Mouse (Mus musculus) stomach, embryonic 15.5 days (tissue): ENCODE measurements around the gene Hkdc1. TPM values are rescaled to one million over a fixed set of nuclear protein-coding genes. Genes with fewer than 3 reads are reported as not detected.

ENCODE experiments used
- ATAC-seq: fragments of 200-750 bp; cut with Nextera tagmentation; 2 replicates; pipeline ENCODE4 v1.8.0; 2017; ENCODE audit warnings: low read depth, moderate number of reproducible peaks, moderate TSS enrichment; ENCODE audit not compliant: insufficient read depth, low FRiP score
- H3K27ac ChIP-seq: fragments of 300-500 bp; sonication (generic); 2 replicates; pipeline ENCODE4 v1.5.1; 2015; ENCODE audit warnings: mild to moderate bottlenecking, inconsistent platforms
- H3K27me3 ChIP-seq: fragments of 300-500 bp; sonication (generic); replicated peaks from 2 replicates; pipeline ENCODE4 v1.6.1; 2015; ENCODE audit warnings: inconsistent platforms
- H3K36me3 ChIP-seq: fragments of 300-500 bp; sonication (generic); 2 replicates; pipeline ENCODE4 v1.6.1; 2015; ENCODE audit warnings: inconsistent platforms
- H3K4me1 ChIP-seq: fragments of 300-500 bp; sonication (generic); 2 replicates; pipeline ENCODE4 v1.6.1; 2015; ENCODE audit warnings: inconsistent platforms
- H3K4me2 ChIP-seq: fragments of 300-500 bp; sonication (generic); 2 replicates; pipeline ENCODE4 v1.6.1; 2015; ENCODE audit warnings: mild to moderate bottlenecking, inconsistent platforms
- H3K4me3 ChIP-seq: fragments of 300-500 bp; sonication (generic); replicated peaks from 2 replicates; pipeline ENCODE4 v1.5.1; 2015; ENCODE audit warnings: inconsistent platforms
- H3K9ac ChIP-seq: fragments of 300-500 bp; sonication (generic); 2 replicates; pipeline ENCODE4 v1.6.1; 2015; ENCODE audit warnings: inconsistent platforms
- H3K9me3 ChIP-seq: fragments of 300-500 bp; sonication (generic); 2 replicates; pipeline ENCODE4 v1.6.1; 2016; ENCODE audit warnings: inconsistent platforms
- WGBS: fragments of 180-500 bp; shearing (Covaris S2); methylation state at CpG from one replicate; pipeline ENCODE4 v1.1.7; 2015; 5-methylcytosine and 5-hydroxymethylcytosine counted together
- polyA plus RNA-seq: library from polyadenylated mRNA; unstranded; fragments of >200 nt; fragmentation: Nextera tagmentation; extraction: Ambion mirVana; gene quantifications from 2 replicates; pipeline ENCODE4 v1.2.1, GENCODE M21; 2015

Hkdc1 gene
- polyA plus RNA-seq, 1 experiment from 2014 or later: 12.8 TPM

DNA sequence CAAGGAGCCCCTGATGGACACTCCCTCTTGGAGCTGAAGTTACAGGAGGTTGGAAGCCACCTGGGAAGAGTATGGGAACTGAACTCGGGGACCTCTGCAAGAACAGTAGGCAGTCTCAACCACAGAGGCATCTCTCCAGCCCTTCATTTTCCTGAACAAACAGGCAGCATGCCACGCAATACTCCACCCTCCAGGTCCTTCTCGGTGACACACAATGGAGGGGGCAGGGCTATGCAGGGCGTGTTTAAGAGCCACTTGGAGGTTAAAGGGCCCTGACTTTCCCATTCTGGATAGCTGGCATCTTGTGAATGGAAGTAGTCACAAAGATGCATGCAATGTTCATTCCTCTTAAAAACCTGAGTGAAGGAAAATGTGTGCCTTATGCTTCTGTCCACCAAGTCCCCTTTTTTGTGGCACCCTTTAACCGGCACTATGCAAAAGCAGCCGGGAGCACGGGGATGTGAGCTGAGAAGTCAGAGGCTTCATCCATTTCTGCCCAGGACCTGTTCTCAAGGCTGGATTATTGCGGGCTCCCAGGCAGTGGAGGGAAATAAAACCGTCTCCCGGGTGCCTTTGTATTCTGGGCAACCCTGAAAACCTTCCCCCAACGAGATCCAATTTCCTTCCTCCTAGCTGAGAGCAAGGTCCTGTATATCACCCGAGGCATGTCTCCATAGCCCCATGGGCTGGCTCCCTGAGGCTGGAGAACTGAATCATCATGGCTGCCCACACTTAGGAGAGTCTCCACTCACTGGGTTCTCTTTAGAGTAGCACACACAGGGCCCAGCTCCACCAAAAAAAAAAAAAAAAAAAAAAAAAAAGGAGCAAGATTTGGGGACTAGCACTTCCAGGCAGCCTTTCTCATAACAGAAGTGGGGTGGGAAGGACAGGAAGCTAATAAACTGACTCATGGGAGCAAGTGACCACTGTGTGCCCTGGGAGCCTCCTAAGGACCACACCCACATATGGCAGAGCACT is 85.4 kb downstream of the Hkdc1 start:
- no peak overlapping the region for H3K4me3 ChIP-seq
- H3K36me3 ChIP-seq: no peaks in the 10 kb centered on the region
- H3K27ac ChIP-seq: peak overlapping the region; percentile 68; the same call in 1 of the 2 replicates
- peaks cover 40% of the 10 kb centered on the region for H3K4me1 ChIP-seq
- H3K4me2 ChIP-seq: no peak overlapping the region
- WGBS: 39% methylated on average over 12 of the region's 12 CpGs
- H3K9ac ChIP-seq: no peak overlapping the region
- H3K9me3 ChIP-seq: no peaks in the 10 kb centered on the region
- no peaks in the 10 kb centered on the region for H3K27me3 ChIP-seq
- no peak for ATAC-seq

DNA sequence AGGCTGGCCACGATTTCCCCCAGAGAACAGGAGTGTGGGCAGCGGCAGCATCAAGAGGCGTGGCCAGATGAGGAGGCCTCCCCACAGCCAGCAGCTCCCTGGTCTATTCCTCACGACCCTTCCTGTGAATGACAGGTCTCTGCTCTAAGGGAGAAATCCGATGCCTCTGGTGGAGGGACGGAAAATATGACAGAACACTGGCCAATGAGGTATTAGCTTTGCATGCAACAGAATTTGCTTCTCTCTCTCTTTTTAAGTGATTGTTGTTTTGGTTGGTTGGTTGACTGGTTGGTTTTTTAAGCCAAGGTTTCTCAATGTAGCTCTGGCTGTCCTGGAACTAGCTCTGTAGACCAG is 86.9 kb downstream of the Hkdc1 start:
- Histone ChIP-seq H3K36me3 (no peaks in the 10 kb centered on the region), H3K9me3 (no peaks in the 10 kb centered on the region), H3K9ac (no peak overlapping the region), H3K27ac (no peak overlapping the region), H3K27me3 (no peaks in the 10 kb centered on the region), H3K4me2 (no peak overlapping the region), H3K4me1 (peaks cover 37% of the 10 kb centered on the region), H3K4me3 (no peak overlapping the region)
- no peak for ATAC-seq
- 28% methylated on average over 6 of the region's 6 CpGs for WGBS

DNA sequence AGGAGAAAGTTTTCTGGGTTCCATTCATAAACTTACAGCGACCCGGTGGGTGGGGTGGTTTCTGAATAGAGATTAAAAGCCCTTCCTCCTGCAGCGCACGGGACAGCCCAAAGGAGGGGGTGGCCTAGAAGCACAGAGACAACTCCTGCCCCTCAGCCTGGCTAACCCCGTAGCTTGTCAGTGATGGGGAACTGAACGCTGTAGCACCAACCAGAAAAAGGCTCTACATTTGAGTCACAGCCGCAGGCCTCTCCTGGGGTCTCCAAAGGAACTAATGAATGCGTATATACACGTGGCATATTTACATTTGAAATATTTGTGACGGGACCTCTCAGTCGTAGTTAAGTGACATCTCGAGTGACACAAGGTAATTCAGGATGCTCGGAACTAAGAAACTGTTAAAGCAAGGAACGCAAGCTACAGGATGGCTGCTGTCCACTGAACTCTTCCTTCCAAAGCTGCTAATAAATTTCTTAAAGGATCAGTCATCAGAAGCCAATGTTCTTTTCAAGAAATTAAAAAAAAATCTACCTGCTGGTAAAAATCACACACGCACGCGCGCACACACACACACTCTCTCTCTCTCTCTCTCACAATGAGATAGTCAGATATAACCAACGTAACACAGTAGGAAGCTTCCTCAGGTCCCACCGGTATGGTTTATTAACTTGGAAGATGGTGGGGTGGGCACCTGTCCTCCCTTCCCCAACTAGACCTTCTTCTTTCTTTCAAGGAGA is 87.4 kb downstream of the Hkdc1 start:
- H3K9me3 ChIP-seq: no peaks in the 10 kb centered on the region
- no peak overlapping the region for H3K9ac ChIP-seq
- H3K4me3 ChIP-seq: no peak overlapping the region
- ATAC-seq: no peak
- no peak overlapping the region for H3K4me2 ChIP-seq
- H3K4me1 ChIP-seq: peaks cover 37% of the 10 kb centered on the region
- no peak overlapping the region for H3K27ac ChIP-seq
- H3K36me3 ChIP-seq: no peaks in the 10 kb centered on the region
- H3K27me3 ChIP-seq: no peaks in the 10 kb centered on the region
- 58% methylated on average over 20 of the region's 20 CpGs for WGBS

DNA sequence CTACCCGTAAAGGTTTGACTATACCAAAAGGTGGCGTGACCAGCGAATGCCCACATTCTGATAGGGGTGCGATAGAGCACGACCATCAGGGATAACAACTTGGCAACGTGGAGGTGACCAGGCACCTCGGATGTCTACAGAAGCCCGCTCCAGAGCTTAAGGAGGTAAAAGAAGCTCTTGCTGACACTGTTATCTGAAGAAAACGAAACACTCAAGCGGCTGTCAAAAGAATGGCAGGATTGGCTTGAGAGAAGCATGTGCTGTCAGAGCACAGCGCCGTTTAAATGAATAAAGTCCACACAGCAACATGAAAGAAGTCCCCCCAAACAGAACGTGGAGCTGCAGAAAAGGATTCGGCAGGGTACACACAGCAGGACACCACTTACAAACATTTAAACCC is 89.0 kb downstream of the Hkdc1 start:
- Histone ChIP-seq H3K27ac (0 out of 2 replicates have a peak overlapping the region, but pooled peaks have one; percentile 22), H3K4me1 (peaks cover 25% of the 10 kb centered on the region), H3K27me3 (no peaks in the 10 kb centered on the region), H3K4me2 (no peak overlapping the region), H3K9me3 (no peaks in the 10 kb centered on the region), H3K4me3 (no peak overlapping the region), H3K9ac (no peak overlapping the region), H3K36me3 (no peaks in the 10 kb centered on the region)
- WGBS: 76% methylated on average over 14 of the region's 14 CpGs
- ATAC-seq: no peak

Other genes starting within 250 kb of the Hkdc1 start
- 57.6 and 58.4 TPM in 2 replicates for gene Tspan15, start 191.2 kb downstream of the Hkdc1 start, polyA plus RNA-seq
- 0.62 and 0.64 TPM in 2 replicates for gene Tacr2, start 170.1 kb downstream of the Hkdc1 start, polyA plus RNA-seq
- 43.2 and 45.8 TPM in 2 replicates for gene Hk1, start 42.6 kb downstream of the Hkdc1 start, polyA plus RNA-seq
- 0.43 and 0.54 TPM in 2 replicates for gene 4930507D05Rik, start 27.0 kb upstream of the Hkdc1 start, polyA plus RNA-seq
- 24.0 and 29.4 TPM in 2 replicates for gene Supv3l1, start 27.2 kb upstream of the Hkdc1 start, polyA plus RNA-seq
- 73.5 and 82.6 TPM in 2 replicates for gene Vps26a, start 64.3 kb upstream of the Hkdc1 start, polyA plus RNA-seq
- gene Srgn, start 105.0 kb upstream of the Hkdc1 start, polyA plus RNA-seq: 20.8 and 25.2 TPM in 2 replicates
- gene Kif1bp, start 156.0 kb upstream of the Hkdc1 start, polyA plus RNA-seq: 31.4 and 33.8 TPM in 2 replicates
- gene Ddx21, start 179.8 kb upstream of the Hkdc1 start, polyA plus RNA-seq: 18.9 and 20.1 TPM in 2 replicates
- gene Ddx50, start 228.7 kb upstream of the Hkdc1 start, polyA plus RNA-seq: 115 and 122 TPM in 2 replicates